Mouse (Mus musculus): ENCODE results near the gene Sstr4. TPM values are rescaled to one million over a fixed set of nuclear protein-coding genes. Genes with fewer than 3 reads are reported as not detected.

Sstr4 gene
- total and polyA plus RNA-seq, 3 experiments, result not detected

DNA sequence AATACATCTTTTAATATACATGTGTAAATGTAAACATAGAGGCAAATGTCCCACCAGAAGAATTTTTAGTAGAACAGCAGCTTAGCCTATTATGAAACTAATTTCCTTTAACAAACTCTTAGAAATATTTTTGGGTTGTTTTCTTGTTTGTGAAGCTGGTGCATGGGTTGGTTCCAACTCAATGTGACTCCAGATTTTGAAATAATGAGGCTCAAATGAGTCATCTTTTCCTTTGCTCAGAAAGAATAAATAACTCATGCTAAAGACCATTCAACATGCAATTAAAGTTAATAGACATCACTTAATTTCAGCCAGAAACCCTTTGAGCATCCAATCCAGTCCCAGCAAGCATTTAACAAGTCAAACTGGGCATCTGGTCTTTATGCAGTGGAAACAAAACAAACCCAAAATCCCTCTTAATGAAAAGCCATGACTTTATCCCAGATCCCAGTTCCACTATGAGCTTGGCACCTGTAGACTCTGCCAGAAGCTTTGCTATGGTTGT lies 33.9 kb downstream of the Sstr4 start:
- no peaks in the 10 kb centered on the region for H3K9me3 ChIP-seq (replicated peaks; ENCODE audit: insufficient read depth, low read length)
- H3K4me1 ChIP-seq (ENCODE audit: control insufficient read depth in 1 of 2, insufficient read depth in 2 of 2, low read length in 2 of 2), result no peaks in the 10 kb centered on the region
- H3K4me3 ChIP-seq (ENCODE audit: control insufficient read depth in 1 of 2, insufficient read depth in 1 of 2, low read depth in 2 of 2, low read length in 2 of 2), result no peak overlapping the region
- H3K27me3 ChIP-seq (ENCODE audit: control insufficient read depth in 1 of 2, insufficient read depth in 2 of 2, low read length in 2 of 2), result no peaks in the 10 kb centered on the region
- no peaks in the 10 kb centered on the region for H3K36me3 ChIP-seq (ENCODE audit: control insufficient read depth in 1 of 2, insufficient read depth in 2 of 2, low read length in 2 of 2)
- no peak overlapping the region for H3K9ac ChIP-seq (ENCODE audit: control insufficient read depth, low read depth, low read length, poor library complexity, severe bottlenecking)
- H3K79me2 ChIP-seq (ENCODE audit: control insufficient read depth, insufficient read depth, low read length, poor library complexity), result no peaks in the 10 kb centered on the region
- no peak overlapping the region for H3K27ac ChIP-seq (ENCODE audit: control insufficient read depth, low read depth, low read length)
- TF ChIP-seq POLR2AphosphoS5 (IDR thresholded peaks at IDR 0.05; ENCODE audit: borderline replicate concordance, low read depth, low read length), result no peak
- no peak for TF ChIP-seq MAFK (IDR thresholded peaks at IDR 0.05; ENCODE audit: borderline replicate concordance, low read depth, low read length)
- TF ChIP-seq MAZ (IDR thresholded peaks at IDR 0.05; ENCODE audit: low read depth, low read length), result no peak
- TF ChIP-seq CHD2 (IDR thresholded peaks at IDR 0.05; ENCODE audit: low read length), result no peak
- TF ChIP-seq NELFE (IDR thresholded peaks at IDR 0.05; ENCODE audit: low read depth, low read length), result no peak
- no peak for TF ChIP-seq EP300 (IDR thresholded peaks at IDR 0.05; ENCODE audit: low read depth in 1 of 2, low read length in 2 of 2)
- TF ChIP-seq MYC (IDR thresholded peaks at IDR 0.05; ENCODE audit: low read depth, low read length), result no peak
- TF ChIP-seq RCOR1 (IDR thresholded peaks at IDR 0.05; ENCODE audit: low read depth, low read length), result no peak
- no peak for TF ChIP-seq GABPA (IDR thresholded peaks at IDR 0.05; ENCODE audit: low read depth, low read length)
- no peak for DNase-seq (ENCODE audit: low read depth, low spot score)

DNA sequence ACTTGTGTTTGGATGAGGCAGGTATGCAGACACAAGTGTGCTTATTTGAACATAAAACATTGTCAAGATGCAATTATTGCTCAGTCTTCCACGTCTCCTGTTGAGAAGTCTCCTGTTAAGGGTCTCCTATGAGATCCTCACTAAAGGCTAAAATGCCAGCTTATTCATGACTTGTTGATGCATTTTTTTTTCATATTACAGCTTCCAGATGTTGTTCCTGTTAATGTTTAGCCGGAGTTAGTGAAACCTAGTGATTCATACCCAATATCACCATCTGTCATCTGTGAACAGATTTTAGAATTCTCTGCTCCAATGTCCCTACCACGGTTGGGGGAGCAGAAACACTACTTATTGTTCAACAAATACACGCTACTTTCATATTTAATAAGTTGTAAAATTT lies 35.8 kb downstream of the Sstr4 start:
- no peak overlapping the region for H3K27ac ChIP-seq (ENCODE audit: control insufficient read depth, low read depth, low read length)
- H3K4me1 ChIP-seq (ENCODE audit: control insufficient read depth in 1 of 2, insufficient read depth in 2 of 2, low read length in 2 of 2), result no peaks in the 10 kb centered on the region
- no peak for DNase-seq (ENCODE audit: low read depth, low spot score)
- no peaks in the 10 kb centered on the region for H3K36me3 ChIP-seq (ENCODE audit: control insufficient read depth in 1 of 2, insufficient read depth in 2 of 2, low read length in 2 of 2)
- H3K4me3 ChIP-seq (ENCODE audit: control insufficient read depth in 1 of 2, insufficient read depth in 1 of 2, low read depth in 2 of 2, low read length in 2 of 2), result no peak overlapping the region
- no peak overlapping the region for H3K9ac ChIP-seq (ENCODE audit: control insufficient read depth, low read depth, low read length, poor library complexity, severe bottlenecking)
- H3K79me2 ChIP-seq (ENCODE audit: control insufficient read depth, insufficient read depth, low read length, poor library complexity), result no peaks in the 10 kb centered on the region
- H3K27me3 ChIP-seq (ENCODE audit: control insufficient read depth in 1 of 2, insufficient read depth in 2 of 2, low read length in 2 of 2), result no peaks in the 10 kb centered on the region
- no peaks in the 10 kb centered on the region for H3K9me3 ChIP-seq (replicated peaks; ENCODE audit: insufficient read depth, low read length)
- TF ChIP-seq POLR2A (IDR thresholded peaks at IDR 0.05; ENCODE audit: control insufficient read depth in 1 of 2, insufficient read depth in 1 of 2, low read depth in 1 of 2, low read length in 2 of 2, poor library complexity in 1 of 2) (no peak), POLR2AphosphoS2 (IDR thresholded peaks at IDR 0.05; ENCODE audit: low read length) (no peak), USF1 (IDR thresholded peaks at IDR 0.05; ENCODE audit: low read depth, low read length) (no peak), SIN3A (IDR thresholded peaks at IDR 0.05; ENCODE audit: low read length) (no peak), BHLHE40 (IDR thresholded peaks at IDR 0.05; ENCODE audit: borderline replicate concordance, low read depth, low read length) (no peak), GATA1 (IDR thresholded peaks at IDR 0.05; ENCODE audit: low read depth, low read length) (no peak), MAX (IDR thresholded peaks at IDR 0.05; ENCODE audit: low read length) (no peak), ZNF384 (IDR thresholded peaks at IDR 0.05; ENCODE audit: low read depth, low read length) (no peak), TBP (IDR thresholded peaks at IDR 0.05; ENCODE audit: low read depth, low read length) (no peak), RAD21 (IDR thresholded peaks at IDR 0.05; ENCODE audit: low read depth, low read length) (no peak), MYC (IDR thresholded peaks at IDR 0.05; ENCODE audit: low read depth, low read length) (no peak), RCOR1 (IDR thresholded peaks at IDR 0.05; ENCODE audit: low read depth, low read length) (no peak), MAZ (IDR thresholded peaks at IDR 0.05; ENCODE audit: low read depth, low read length) (no peak)

Data from MEL (cell line).